Mouse (Mus musculus): Measurements from ENCODE around the gene Pxylp1.

Pxylp1 gene

DNA sequence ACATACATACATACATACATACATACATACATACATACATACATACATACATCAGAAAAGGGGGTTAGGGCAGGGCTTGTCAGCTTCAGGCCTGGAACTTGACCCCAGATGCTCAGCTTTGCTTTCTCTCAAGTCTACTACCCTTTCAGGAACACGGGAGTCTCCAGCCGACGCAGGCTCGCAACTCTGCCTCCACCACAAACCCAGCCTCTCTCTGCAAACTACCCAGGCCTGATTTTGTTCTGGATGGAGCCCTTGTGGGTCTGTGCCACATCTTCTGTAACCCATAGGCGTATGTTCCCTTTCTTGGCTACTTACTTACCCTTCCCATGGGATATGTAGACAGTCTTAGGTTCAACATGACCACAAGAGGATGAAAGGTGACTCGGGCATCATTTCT lies 1.7 kb downstream of the Pxylp1 start:
- no peak for DNase-seq (ENCODE audit: low spot score)

GRCm38 (mm10) chr9:96890266-96890665 lies 2.2 kb downstream of the Pxylp1 start:
- no peak for DNase-seq (ENCODE audit: low spot score)

DNA sequence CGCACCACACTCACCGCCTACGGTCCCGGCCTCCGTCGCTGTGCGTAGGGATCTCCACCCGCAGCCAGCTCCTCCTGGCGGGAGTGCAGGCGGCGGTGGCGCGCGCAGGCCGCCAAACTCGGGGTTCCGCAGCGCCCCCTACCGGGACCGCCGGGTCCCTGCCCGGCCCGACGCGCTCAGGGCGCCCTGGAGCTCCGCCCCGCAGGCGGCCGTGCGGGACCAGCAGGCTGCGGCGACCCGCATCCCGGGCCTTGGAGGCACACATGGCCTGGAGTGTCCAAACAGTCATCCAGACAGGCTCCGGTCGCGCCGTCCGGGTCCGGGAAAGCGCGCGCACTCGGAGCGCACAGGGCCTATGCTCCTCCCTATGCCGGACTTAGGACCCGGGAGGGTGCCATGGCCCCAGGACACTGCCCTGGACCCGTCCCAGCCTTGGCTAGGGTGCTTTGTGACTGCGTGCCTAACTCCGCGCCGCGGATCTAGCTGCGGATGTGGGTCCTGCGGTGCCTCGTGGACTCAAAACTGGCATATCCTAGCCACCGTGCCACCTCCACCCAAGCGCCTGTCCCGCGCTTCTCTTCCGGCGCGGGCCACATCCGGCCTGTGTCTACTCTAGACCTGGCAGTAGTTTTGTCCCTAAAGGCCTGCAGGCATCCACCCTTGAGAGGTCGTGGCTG lies 3.0 kb downstream of the Pxylp1 start:
- peak; percentile 94 for DNase-seq (ENCODE audit: low spot score)

- peak; percentile 55 for DNase-seq (ENCODE audit: low spot score)
Observed at GRCm38 (mm10) chr9:96888742-96889344, 3.6 kb downstream of the Pxylp1 start.

- no peak for DNase-seq (ENCODE audit: low spot score)
Observed at GRCm38 (mm10) chr9:96887954-96888353, 4.5 kb downstream of the Pxylp1 start.

- no peak for DNase-seq (ENCODE audit: low spot score)
Observed at GRCm38 (mm10) chr9:96887492-96887891, 5.0 kb downstream of the Pxylp1 start.

- no peak for DNase-seq (ENCODE audit: low spot score)
Observed at GRCm38 (mm10) chr9:96885781-96886180, 6.7 kb downstream of the Pxylp1 start.

- DNase-seq (ENCODE audit: low spot score): no peak
Observed at GRCm38 (mm10) chr9:96882496-96883265, 9.8 kb downstream of the Pxylp1 start.

- no peak for DNase-seq (ENCODE audit: low spot score)
Observed at GRCm38 (mm10) chr9:96881901-96882300, 10.6 kb downstream of the Pxylp1 start.

GRCm38 (mm10) chr9:96879024-96879423 lies 13.4 kb downstream of the Pxylp1 start:
- DNase-seq (ENCODE audit: low spot score): no peak

DNA sequence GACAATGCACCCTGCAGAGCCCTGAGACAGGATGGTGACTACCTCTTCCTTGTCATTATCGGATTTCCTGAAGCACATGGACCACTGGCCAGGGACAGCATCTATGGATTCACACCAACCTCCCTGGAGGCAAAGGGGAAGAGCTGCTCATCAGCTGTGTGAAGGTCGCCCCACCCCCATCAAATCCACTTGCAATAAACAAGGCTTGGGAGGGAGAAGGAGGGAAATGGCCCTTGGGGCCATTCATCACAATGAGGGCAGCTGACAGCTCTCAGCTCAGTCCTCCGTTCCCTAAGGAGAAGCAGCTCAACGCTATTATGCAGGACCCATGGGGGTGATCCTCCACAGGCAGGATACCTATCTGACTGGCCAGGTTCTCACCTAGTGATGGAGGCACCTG lies 14.0 kb downstream of the Pxylp1 start:
- DNase-seq (ENCODE audit: low spot score): no peak

DNA sequence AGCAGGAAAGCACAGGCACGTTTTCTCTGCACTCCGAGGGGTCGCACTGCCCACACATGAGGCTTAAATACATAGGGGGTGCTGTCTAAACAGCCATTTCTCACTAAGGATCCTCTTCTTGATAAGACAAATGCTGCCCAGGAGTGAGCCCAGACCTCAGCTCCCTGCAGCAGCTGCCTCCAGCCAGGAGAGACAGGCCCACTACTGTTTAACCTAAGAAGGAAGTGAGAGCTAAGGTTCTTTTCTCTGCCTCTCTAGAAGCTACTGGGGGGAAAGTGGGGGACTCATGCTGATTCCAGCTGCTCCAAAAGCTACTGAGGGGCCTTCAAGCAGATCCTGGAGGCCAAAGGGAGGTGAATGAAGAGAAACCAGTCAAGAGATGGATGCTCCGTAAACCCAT lies 16.8 kb downstream of the Pxylp1 start:
- no peak for DNase-seq (ENCODE audit: low spot score)

DNA sequence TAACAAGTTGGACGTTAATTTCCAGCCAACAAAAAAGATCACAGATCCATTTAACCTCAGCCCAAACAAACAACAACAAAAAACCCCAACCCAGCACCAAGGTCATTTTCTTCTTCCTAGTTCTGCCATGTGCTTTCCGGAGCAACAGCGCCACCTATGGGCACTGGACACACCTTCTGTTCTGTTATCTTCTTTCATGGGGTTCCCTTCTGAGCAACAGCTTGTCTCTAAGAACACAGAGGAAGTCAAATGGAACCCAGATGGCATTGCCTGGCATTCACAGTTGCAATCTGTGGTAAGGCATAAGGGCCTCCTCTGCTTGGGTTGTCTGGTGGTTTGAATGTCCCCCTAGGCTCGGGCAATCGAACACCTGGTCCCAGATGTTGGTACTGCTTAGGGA lies 19.4 kb downstream of the Pxylp1 start:
- DNase-seq (ENCODE audit: low spot score): peak; percentile 71

GRCm38 (mm10) chr9:96870104-96870503 lies 22.4 kb downstream of the Pxylp1 start:
- no peak for DNase-seq (ENCODE audit: low spot score)

DNA sequence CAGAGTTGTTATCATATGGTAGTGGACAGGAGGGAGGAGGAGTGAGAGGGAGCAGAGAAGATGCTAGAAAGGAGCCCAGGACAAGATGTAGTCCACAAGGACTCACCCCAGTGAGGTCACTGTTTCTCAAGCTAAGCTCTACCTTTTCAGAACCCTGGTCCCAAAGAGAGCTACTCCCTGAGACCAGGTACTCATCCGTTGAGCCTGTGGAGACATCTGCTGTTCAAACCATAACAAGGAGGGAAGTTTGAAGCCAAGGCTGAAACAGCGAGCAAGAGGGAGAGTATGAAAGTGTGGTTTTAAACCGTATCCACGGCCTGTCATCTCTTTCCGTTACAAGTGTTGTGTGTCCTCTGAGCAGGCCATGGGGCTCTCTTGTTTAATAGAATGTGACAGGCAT lies 22.9 kb downstream of the Pxylp1 start:
- DNase-seq (ENCODE audit: low spot score): no peak

DNA sequence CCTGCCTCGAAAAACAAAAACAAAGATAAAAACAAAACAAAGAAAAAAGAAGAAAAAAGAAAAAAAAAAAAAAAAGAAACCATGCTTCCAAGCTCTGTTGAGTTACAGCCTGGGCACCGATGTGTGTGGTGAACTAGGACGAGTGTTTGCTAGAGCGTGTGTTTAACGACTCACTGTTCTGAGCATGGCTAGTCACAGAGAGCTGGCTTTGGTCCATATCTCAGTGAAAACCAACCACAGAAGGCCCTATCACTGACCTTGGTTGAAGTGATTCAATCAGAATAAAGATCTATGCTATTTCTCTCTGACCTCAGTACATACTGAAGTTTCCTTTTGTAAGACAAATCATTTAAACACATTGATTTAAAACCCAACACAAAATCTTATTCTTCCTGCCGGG lies 23.9 kb downstream of the Pxylp1 start:
- DNase-seq (ENCODE audit: low spot score): no peak

DNA sequence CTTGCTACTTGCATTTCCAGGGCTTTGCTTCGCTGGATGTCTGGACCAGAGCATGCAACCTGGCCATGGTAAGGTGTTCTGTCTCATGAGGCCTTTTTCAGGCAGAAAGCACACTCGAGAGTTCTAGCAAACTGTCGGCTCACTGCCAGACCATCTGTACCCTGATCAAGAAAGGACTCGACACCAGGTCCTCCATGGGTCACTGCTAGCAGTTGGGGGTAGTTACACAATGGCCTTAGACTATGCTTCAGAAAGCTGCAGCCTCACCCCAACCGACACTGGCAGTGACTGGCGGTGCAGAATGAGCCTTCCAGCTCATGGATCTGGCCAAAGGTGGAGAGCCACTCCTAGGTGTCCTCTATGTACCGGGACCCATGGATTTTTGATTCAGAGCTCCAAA lies 25.3 kb downstream of the Pxylp1 start:
- DNase-seq (ENCODE audit: low spot score): no peak

DNA sequence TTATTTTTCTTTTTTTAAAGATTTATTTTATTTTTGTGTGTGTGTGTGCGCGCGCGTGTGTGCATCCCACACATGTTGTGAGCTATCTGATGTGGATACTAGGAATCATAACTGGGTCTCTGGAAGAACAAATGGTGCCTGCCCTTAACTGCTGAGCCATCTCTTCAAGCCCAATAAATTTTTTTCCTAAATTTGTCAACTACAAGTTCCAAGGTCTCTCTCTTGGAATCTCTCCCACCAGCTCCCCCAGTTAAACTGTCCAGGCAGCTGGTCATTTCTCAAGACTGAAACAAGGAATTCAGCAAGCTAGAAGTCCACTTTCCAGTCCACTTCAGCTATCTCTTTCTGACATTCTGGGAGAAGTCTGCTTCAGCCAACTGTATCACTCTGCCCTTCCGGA lies 26.3 kb downstream of the Pxylp1 start:
- DNase-seq (ENCODE audit: low spot score): no peak

GRCm38 (mm10) chr9:96865473-96866050 lies 26.9 kb downstream of the Pxylp1 start:
- DNase-seq (ENCODE audit: low spot score): no peak

DNA sequence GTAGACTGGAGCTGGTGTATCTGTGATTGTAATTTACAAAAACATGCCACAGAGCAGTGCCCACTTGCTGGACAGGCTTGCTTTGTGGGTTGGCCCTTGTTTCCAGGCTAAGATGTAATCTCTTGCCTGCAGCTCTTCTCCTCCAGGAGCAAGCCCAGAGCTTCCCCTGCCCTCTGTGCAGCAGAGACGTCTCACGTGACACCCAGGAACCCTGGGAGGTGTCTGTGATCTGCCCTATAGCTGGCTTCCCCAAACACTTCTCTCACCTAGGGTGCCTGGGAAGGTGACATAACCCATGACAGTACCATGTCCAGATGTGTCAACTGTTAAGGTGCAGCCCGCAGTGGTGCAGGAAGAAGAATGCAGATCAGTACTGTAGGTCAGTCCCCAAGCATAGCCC lies 28.9 kb downstream of the Pxylp1 start:
- DNase-seq (ENCODE audit: low spot score): no peak

- no peak for DNase-seq (ENCODE audit: low spot score)
Observed at GRCm38 (mm10) chr9:96862836-96863235, 29.6 kb downstream of the Pxylp1 start.

DNA sequence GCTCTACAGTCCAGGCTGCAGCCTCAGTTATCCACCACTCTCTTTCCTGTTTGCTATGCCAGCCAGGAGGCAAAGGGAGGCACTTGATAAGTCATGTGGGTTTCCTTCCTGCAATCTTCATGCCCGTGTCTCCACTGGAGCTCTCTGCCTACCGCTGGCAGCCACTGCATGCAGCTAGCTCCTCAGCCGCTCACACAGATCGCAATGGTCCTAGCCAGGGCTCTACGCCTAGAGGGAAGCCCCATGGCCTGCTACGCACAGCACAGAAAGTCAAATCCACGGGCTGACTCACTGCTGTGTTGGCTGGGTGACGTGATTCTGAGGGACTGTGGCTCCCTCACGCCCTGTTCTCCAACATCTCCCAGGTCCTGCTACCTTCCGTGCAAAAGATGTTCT lies 31.4 kb downstream of the Pxylp1 start:
- DNase-seq (ENCODE audit: low spot score): no peak
